Mouse (Mus musculus) E14TG2a.4 (cell line): ENCODE results near the gene Ccdc159.

Experiments
- CTCF ChIP-seq: conservative IDR thresholded peaks from 2 replicates; pipeline ENCODE4 v1.5.1; 2014; ENCODE audit warnings: low read length
- NANOG ChIP-seq: IDR thresholded peaks from 2 replicates; pipeline ENCODE4 v1.6.1; 2014; ENCODE audit warnings: borderline replicate concordance, low read length, mixed read lengths
- POU5F1 ChIP-seq: IDR thresholded peaks from 2 replicates; pipeline ENCODE4 v1.6.1; 2014; ENCODE audit warnings: low read length, borderline replicate concordance

DNA sequence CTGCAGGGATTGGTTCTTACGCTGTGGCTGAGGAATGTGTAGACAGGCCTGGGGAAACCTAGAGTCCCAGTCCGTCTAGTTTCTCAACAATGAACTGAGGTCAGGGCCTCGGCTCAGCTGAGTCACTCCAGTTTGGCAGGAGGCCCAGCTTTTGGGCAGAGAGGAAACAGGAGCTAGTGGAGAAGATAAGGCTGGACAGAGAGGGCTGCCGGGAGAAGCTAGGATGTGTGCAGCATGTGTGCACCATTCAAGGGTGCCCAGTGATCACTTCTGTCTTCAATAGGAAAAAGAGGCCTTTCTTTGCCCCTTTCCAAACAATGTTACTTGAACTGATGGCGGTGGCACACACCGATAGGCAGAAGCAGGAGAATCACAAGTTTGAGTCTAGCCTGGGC, 3.2 kb upstream of the Ccdc159 start:
- no peak for TF ChIP-seq CTCF
- no peak for TF ChIP-seq NANOG
- no peak for TF ChIP-seq POU5F1
